Mouse (Mus musculus) telencephalon, adult 2 months (tissue): Measurements from ENCODE around the gene Tmem184b.
A peak's percentile ranks its signal among the peaks of the same experiment; 100 is the strongest.

Experiments used
- DNase-seq: peaks from one replicate; pipeline ENCODE4 v3.0.0-alpha.2; 2011; ENCODE audit warnings: low read depth, low spot score

The Tmem184b gene

GRCm38 (mm10) chr15:79368861-79369440 is 34.4 kb downstream of the Tmem184b start:
- DNase-seq: no peak

GRCm38 (mm10) chr15:79368313-79368811 is 35.0 kb downstream of the Tmem184b start:
- no peak for DNase-seq

GRCm38 (mm10) chr15:79366402-79366801 is 37.0 kb downstream of the Tmem184b start:
- DNase-seq: no peak

- no peak for DNase-seq
Observed at GRCm38 (mm10) chr15:79365068-79365467, 38.3 kb downstream of the Tmem184b start.

- DNase-seq: no peak
Observed at GRCm38 (mm10) chr15:79364120-79364519, 39.2 kb downstream of the Tmem184b start.

- no peak for DNase-seq
Observed at GRCm38 (mm10) chr15:79361023-79361422, 42.3 kb downstream of the Tmem184b start.

- peak; percentile 45 for DNase-seq
Observed at GRCm38 (mm10) chr15:79360371-79360770, 43.0 kb downstream of the Tmem184b start.

GRCm38 (mm10) chr15:79359954-79360353 is 43.4 kb downstream of the Tmem184b start:
- no peak for DNase-seq

- DNase-seq: no peak
Observed at GRCm38 (mm10) chr15:79357974-79358690, 45.2 kb downstream of the Tmem184b start.

GRCm38 (mm10) chr15:79357036-79357911 is 46.1 kb downstream of the Tmem184b start:
- DNase-seq: peak; percentile 38

- DNase-seq: no peak
Observed at GRCm38 (mm10) chr15:79356481-79356880, 46.9 kb downstream of the Tmem184b start.

GRCm38 (mm10) chr15:79354619-79355018 is 48.8 kb downstream of the Tmem184b start:
- no peak for DNase-seq

- DNase-seq: no peak
Observed at GRCm38 (mm10) chr15:79353690-79354305, 49.6 kb downstream of the Tmem184b start.

- no peak for DNase-seq
Observed at GRCm38 (mm10) chr15:79352479-79352878, 50.9 kb downstream of the Tmem184b start.

- DNase-seq: no peak
Observed at GRCm38 (mm10) chr15:79351331-79351767, 52.0 kb downstream of the Tmem184b start.

GRCm38 (mm10) chr15:79350866-79351265 is 52.5 kb downstream of the Tmem184b start:
- DNase-seq: no peak

GRCm38 (mm10) chr15:79348651-79349050 is 54.7 kb downstream of the Tmem184b start:
- no peak for DNase-seq

- DNase-seq: no peak
Observed at GRCm38 (mm10) chr15:79347845-79348506, 55.4 kb downstream of the Tmem184b start.

- DNase-seq: no peak
Observed at GRCm38 (mm10) chr15:79347165-79347844, 56.1 kb downstream of the Tmem184b start.

- DNase-seq: no peak
Observed at GRCm38 (mm10) chr15:79346051-79346793, 57.1 kb downstream of the Tmem184b start, which contains the start of gene Maff. Gene Maff (plus strand): TSS chr15:79346621.
